Mouse (Mus musculus) stomach, postnatal 0 days (tissue): ENCODE data around the gene Cmtm7. TPM values are rescaled to one million over a fixed set of nuclear protein-coding genes. Genes with fewer than 3 reads are reported as not detected.

ENCODE experiments used
- ATAC-seq: fragments of 200-750 bp; cut with Nextera tagmentation; 2 replicates; pipeline ENCODE4 v1.8.0; 2017; ENCODE audit not compliant: low FRiP score, low TSS enrichment
- DNase-seq: peaks from one replicate; pipeline ENCODE4 v3.0.0-alpha.2; 2016; ENCODE audit warnings: low spot score
- H3K27ac ChIP-seq: fragments of 300-500 bp; sonication (generic); replicated peaks from 2 replicates; pipeline ENCODE4 v1.5.1; 2014; ENCODE audit warnings: mild to moderate bottlenecking, control low read depth
- H3K27me3 ChIP-seq: fragments of 300-500 bp; sonication (generic); 2 replicates; pipeline ENCODE4 v1.6.1; 2014; ENCODE audit warnings: low read length; ENCODE audit not compliant: control insufficient read depth, insufficient read depth
- H3K36me3 ChIP-seq: fragments of 300-500 bp; sonication (generic); 2 replicates; pipeline ENCODE4 v1.6.1; 2014; ENCODE audit warnings: low read length, mixed read lengths; ENCODE audit not compliant: control insufficient read depth, insufficient read depth
- H3K4me1 ChIP-seq: fragments of 300-500 bp; sonication (generic); replicated peaks from 2 replicates; pipeline ENCODE4 v1.6.1; 2014; ENCODE audit warnings: antibody characterized with exemption; ENCODE audit not compliant: control insufficient read depth, insufficient read depth
- H3K4me2 ChIP-seq: fragments of 300-500 bp; sonication (generic); replicated peaks from 2 replicates; pipeline ENCODE4 v1.6.1; 2014; ENCODE audit warnings: low read depth, mild to moderate bottlenecking, control low read depth, moderate library complexity
- H3K4me3 ChIP-seq: fragments of 300-500 bp; sonication (generic); 2 replicates; pipeline ENCODE4 v1.5.1; 2014; ENCODE audit warnings: low read depth, low read length, control low read depth
- H3K9ac ChIP-seq: fragments of 300-500 bp; sonication (generic); 2 replicates; pipeline ENCODE4 v1.6.1; 2014; ENCODE audit warnings: mild to moderate bottlenecking, low read length, control low read depth, mixed read lengths
- H3K9me3 ChIP-seq: fragments of 300-500 bp; sonication (generic); 2 replicates; pipeline ENCODE4 v1.6.1; 2016; ENCODE audit warnings: low read length; ENCODE audit not compliant: control insufficient read depth
- CTCF ChIP-seq: IDR thresholded peaks from 2 replicates; pipeline ENCODE4 v1.5.1; 2016; ENCODE audit warnings: antibody characterized with exemption, low read depth, mild to moderate bottlenecking, moderate library complexity
- EP300 ChIP-seq: optimal IDR thresholded peaks from 2 replicates; pipeline ENCODE3; 2016; ENCODE audit warnings: antibody characterized with exemption
- WGBS: fragments of 180-500 bp; shearing (Covaris S2); extraction: QIAGEN DNeasy Blood & Tissue Kit; methylation state at CpG from one replicate; pipeline ENCODE4 v1.1.7; 2014; 5-methylcytosine and 5-hydroxymethylcytosine counted together
- polyA plus RNA-seq: library from polyadenylated mRNA; unstranded; fragments of >200 nt; fragmentation: Nextera tagmentation; extraction: Ambion mirVana; gene quantifications from 2 replicates; pipeline ENCODE4 v1.2.1, GENCODE M21; 2015

The Cmtm7 gene
- polyA plus RNA-seq, 1 experiment from 2014 or later, result 83.2 TPM

DNA sequence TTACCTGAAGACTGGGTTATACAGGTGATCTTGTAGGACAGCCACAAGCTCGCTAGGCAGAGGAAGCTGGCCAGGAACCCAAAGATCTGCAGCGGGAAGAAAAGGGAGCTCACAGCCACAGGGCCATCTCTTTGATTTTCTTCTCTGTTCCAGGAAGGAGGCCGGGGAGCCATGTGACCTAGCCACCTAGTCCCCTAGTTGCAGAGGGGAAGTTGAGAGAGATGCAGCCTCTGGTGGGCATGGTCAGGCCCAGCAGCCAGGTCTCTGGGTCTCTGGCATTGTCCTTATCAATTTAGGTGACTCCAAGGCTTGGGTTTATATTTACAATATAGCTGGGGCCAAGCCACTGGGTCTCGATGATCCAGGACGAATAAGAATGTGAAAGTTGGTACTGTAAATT is 22.9 kb downstream of the Cmtm7 start:
- H3K36me3 ChIP-seq, result peaks cover 10% of the 10 kb centered on the region; the same call in 1 of the 2 replicates
- 74% methylated on average over 5 of the region's 5 CpGs for WGBS

DNA sequence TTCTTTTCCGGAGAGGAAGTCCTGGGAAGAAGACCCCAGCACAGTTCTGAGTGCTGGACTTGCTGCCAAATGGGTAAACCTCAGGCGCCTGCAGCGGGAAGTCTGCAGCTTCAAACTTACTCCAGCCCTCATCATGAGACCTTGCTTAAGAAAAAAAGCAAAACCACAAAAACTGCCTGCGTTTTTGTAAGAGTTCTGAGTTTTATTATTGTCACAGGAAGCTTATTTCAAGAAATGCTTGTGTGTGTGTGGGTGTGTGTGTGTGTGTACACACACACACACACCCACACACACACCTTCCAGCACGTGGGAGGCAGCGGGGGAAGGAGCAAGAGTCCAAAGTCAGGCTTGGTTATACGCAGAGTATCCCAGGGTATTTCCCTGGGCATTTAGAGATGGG is 23.4 kb downstream of the Cmtm7 start:
- DNase-seq, result no peak
- no peaks in the 10 kb centered on the region for H3K27me3 ChIP-seq
- no peak overlapping the region for H3K4me3 ChIP-seq
- H3K36me3 ChIP-seq, result peaks cover 10% of the 10 kb centered on the region; the same call in 1 of the 2 replicates
- no peak overlapping the region for H3K9ac ChIP-seq
- H3K27ac ChIP-seq, result no peak overlapping the region
- H3K4me2 ChIP-seq, result no peak overlapping the region
- TF ChIP-seq EP300, result no peak
- TF ChIP-seq CTCF, result no peak
- no peaks in the 10 kb centered on the region for H3K4me1 ChIP-seq
- WGBS, result 76% methylated on average over 7 of the region's 7 CpGs
- ATAC-seq, result no peak
- H3K9me3 ChIP-seq, result no peaks in the 10 kb centered on the region

More for the DNA sequence above, 22.9 kb downstream of the Cmtm7 start:
- Histone ChIP-seq H3K9me3 (no peaks in the 10 kb centered on the region), H3K4me3 (no peak overlapping the region), H3K27ac (no peak overlapping the region), H3K27me3 (no peaks in the 10 kb centered on the region), H3K4me2 (no peak overlapping the region), H3K9ac (no peak overlapping the region), H3K4me1 (no peaks in the 10 kb centered on the region)
- no peak for ATAC-seq
- TF ChIP-seq CTCF (no peak), EP300 (no peak)
- no peak for DNase-seq

DNA sequence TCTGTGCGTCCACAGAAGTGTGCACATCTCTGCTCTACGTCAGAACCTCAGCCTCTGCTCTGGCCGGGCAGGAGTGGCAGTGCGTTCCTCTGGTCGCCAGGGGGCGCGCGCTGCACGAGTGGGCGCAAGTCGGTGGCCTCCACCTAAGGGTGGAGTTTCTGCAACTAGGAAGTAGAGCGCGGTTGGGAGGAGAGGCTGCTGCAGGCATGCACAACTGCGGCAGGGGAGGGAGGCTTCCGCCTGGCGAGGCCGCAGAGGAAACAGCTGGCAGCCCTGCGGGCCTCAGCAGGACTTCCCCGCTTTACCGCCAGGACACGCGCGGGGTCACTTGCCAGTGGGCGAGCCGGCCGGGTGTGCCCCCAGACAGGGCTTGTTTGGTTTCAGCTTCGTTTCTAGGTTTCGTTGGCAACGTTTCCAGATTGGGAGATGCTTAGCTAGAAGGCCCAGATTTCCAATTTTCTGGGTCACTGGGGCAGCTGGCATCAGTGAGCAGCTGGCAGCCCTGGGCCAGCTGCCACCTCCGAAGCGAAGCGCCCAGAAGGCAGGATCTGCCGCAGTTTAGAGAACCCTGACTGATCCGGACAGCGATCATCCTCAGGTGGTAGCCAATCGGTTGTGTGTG is 28.7 kb downstream of the Cmtm7 start:
- Histone ChIP-seq H3K4me1 (no peaks in the 10 kb centered on the region), H3K27ac (peak overlapping the region; percentile 76; the same call in 1 of the 2 replicates), H3K36me3 (peaks cover 3% of the 10 kb centered on the region; the same call in 1 of the 2 replicates), H3K9me3 (no peaks in the 10 kb centered on the region), H3K9ac (peak overlapping the region; percentile 71), H3K4me3 (peak overlapping the region; percentile 58), H3K27me3 (no peaks in the 10 kb centered on the region), H3K4me2 (peak overlapping the region; percentile 72)
- peak; percentile 95 for ATAC-seq
- peak; percentile 93 for DNase-seq
- TF ChIP-seq EP300 (no peak), CTCF (peak; percentile 100)
- WGBS, result 7% methylated on average over 36 of the region's 36 CpGs

DNA sequence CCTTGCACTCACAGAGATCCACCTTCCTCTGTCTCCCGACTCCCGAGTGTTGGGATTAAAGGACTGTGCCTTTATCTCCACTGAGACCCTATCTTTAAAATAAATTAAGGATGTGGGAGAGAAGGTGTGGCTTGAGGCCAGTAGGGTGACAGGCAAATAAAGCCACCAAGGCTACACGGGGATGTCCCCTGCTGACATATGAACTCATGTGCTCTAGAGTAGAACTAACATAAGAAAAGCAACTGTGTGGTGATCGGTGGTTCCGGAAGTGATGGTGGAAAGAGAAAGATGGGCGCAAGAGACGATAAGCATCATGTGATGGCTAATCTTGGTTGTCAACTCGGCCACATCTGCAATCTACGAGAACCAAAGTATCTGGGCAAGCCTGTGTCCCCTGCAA is 29.3 kb downstream of the Cmtm7 start:
- H3K9me3 ChIP-seq, result no peaks in the 10 kb centered on the region
- 69% methylated on average over 9 of the region's 9 CpGs for WGBS
- H3K27ac ChIP-seq, result no peak overlapping the region
- 0 out of 2 replicates have a peak overlapping the region, but pooled peaks have one; percentile 18 for H3K9ac ChIP-seq
- no peaks in the 10 kb centered on the region for H3K4me1 ChIP-seq
- no peak overlapping the region for H3K4me2 ChIP-seq
- TF ChIP-seq EP300 (no peak), CTCF (no peak)
- H3K27me3 ChIP-seq, result no peaks in the 10 kb centered on the region
- no peak overlapping the region for H3K4me3 ChIP-seq
- 0 out of 2 replicates have a peak, but pooled peaks have one; percentile 5 for ATAC-seq
- H3K36me3 ChIP-seq, result peaks cover 5% of the 10 kb centered on the region; the same call in 1 of the 2 replicates
- DNase-seq, result no peak

DNA sequence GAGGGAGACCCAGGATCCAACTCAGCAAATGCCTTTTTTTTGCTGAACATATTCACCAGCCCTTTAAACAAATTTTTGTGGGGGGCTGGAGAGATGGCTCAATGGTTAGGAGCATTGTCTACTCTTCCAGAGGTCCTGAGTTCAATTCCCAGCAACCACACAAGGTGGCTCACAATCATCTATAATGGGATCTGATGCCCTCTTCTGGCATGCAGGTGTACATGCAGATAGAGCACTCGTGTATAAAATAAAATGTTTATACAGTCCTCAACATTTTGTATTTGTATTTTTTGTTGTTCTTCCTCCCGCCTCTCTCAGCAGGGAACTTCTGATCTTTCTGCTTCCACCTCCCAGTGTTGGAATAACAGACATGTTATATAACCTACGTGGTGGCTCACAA is 30.1 kb downstream of the Cmtm7 start:
- Histone ChIP-seq H3K36me3 (peaks cover 5% of the 10 kb centered on the region; the same call in 1 of the 2 replicates), H3K27me3 (no peaks in the 10 kb centered on the region), H3K9me3 (no peaks in the 10 kb centered on the region), H3K4me1 (no peaks in the 10 kb centered on the region), H3K27ac (no peak overlapping the region), H3K4me2 (no peak overlapping the region), H3K9ac (no peak overlapping the region), H3K4me3 (no peak overlapping the region)
- ATAC-seq (no peak), DNase-seq (no peak)
- 83% methylated on average over 3 of the region's 3 CpGs for WGBS
- TF ChIP-seq EP300 (no peak), CTCF (peak; percentile 53)

DNA sequence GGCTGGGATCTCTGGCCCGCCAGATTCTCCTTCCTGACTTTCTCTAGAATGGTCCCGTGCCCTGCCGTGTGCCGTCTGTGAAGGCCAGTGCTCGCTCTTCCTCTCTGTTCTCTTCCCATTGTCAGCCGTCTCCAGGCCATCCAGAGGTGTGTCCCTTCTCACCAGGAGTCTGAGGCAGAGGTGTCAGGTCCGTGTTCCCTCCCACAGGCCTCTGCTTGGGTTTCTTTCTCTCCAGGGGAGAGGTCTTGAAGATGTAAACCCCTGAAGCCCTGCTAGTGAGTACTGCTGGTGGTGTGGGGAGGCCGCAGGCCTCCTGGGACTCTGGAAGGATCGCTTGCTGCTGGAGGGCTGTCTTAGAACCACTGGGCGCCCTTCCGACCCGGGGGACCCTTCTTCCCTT is 34.2 kb downstream of the Cmtm7 start:
- TF ChIP-seq EP300, result no peak
- no peak for TF ChIP-seq CTCF
- ATAC-seq, result no peak
- no peak overlapping the region for H3K4me2 ChIP-seq
- DNase-seq, result no peak
- H3K27me3 ChIP-seq, result no peaks in the 10 kb centered on the region
- WGBS, result 81% methylated on average over 12 of the region's 12 CpGs
- H3K36me3 ChIP-seq, result peaks cover 7% of the 10 kb centered on the region; the same call in 1 of the 2 replicates
- no peaks in the 10 kb centered on the region for H3K4me1 ChIP-seq
- no peak overlapping the region for H3K4me3 ChIP-seq
- H3K9me3 ChIP-seq, result no peaks in the 10 kb centered on the region
- no peak overlapping the region for H3K9ac ChIP-seq
- H3K27ac ChIP-seq, result no peak overlapping the region
